Mouse (Mus musculus): ENCODE measurements around the gene Cphx2.
"Not testable (repeated sequence)": the region's sequence is repeated elsewhere in the genome, so short reads cannot be mapped to it uniquely, and the experiment has no call there.

GRCm38 (mm10) chr14:26076620-26077390 is 4.5 kb upstream of the Cphx2 start:
- not testable (repeated sequence) for TF ChIP-seq HCFC1 (IDR thresholded peaks at IDR 0.05; ENCODE audit: borderline replicate concordance, insufficient read depth, low read length); ZC3H11A (IDR thresholded peaks at IDR 0.05; ENCODE audit: borderline replicate concordance, low read depth, low read length); MAFK (IDR thresholded peaks at IDR 0.05; ENCODE audit: insufficient read depth, low read depth, low read length); CHD2 (IDR thresholded peaks at IDR 0.05; ENCODE audit: low read depth, low read length)

Data from ES-E14 (cell line).